Mouse (Mus musculus) ES-E14 (cell line): Measurements from ENCODE around the gene Slc25a16. TPM values are rescaled to one million over a fixed set of nuclear protein-coding genes. Genes with fewer than 3 reads are reported as not detected.
"Not testable (repeated sequence)": the region's sequence is repeated elsewhere in the genome, so short reads cannot be mapped to it uniquely, and the experiment has no call there.

Experiments
- DNase-seq: peaks from one replicate; pipeline ENCODE4 v3.0.0-alpha.2; 2013; ENCODE audit warnings: low read depth, low spot score
- H3K27ac ChIP-seq: 2 replicates; pipeline ENCODE4 v1.5.1; 2012; ENCODE audit warnings: low read depth, mild to moderate bottlenecking, low read length, moderate library complexity, mixed read lengths; ENCODE audit not compliant: poor library complexity, insufficient read depth, severe bottlenecking
- H3K36me3 ChIP-seq: 2 replicates; pipeline ENCODE4 v1.6.1; 2012; ENCODE audit warnings: mild to moderate bottlenecking, low read length, moderate library complexity, mixed read lengths; ENCODE audit not compliant: control insufficient read depth, poor library complexity, insufficient read depth, severe bottlenecking
- H3K4me1 ChIP-seq, 2 experiments: fragments of 150-350 bp in 1 of 2; sonication (generic) in 1 of 2; 2 replicates each; pipeline ENCODE4 v1.6.1; 2012; ENCODE audit warnings: low read length in 2 of 2, mild to moderate bottlenecking in 1 of 2, mixed read lengths in 1 of 2; ENCODE audit not compliant: control insufficient read depth in 2 of 2, insufficient read depth in 2 of 2, poor library complexity in 1 of 2
- H3K4me3 ChIP-seq, 2 experiments: fragments of 150-350 bp in 1 of 2; sonication (generic) in 1 of 2; 2 replicates each; pipeline ENCODE4 v1.5.1; 2012; ENCODE audit warnings: low read length in 2 of 2, low read depth in 1 of 2, mild to moderate bottlenecking in 1 of 2, mixed read lengths in 1 of 2; ENCODE audit not compliant: insufficient read depth in 1 of 2, poor library complexity in 1 of 2, severe bottlenecking in 1 of 2
- H3K9ac ChIP-seq: 2 replicates; pipeline ENCODE4 v1.6.1; 2012; ENCODE audit warnings: low read depth, mild to moderate bottlenecking, low read length, mixed read lengths; ENCODE audit not compliant: poor library complexity, insufficient read depth, severe bottlenecking
- H3K9me3 ChIP-seq: fragments of 150-350 bp; sonication (generic); 2 replicates; pipeline ENCODE4 v1.6.1; 2012; ENCODE audit warnings: low read depth, mild to moderate bottlenecking, low read length; ENCODE audit not compliant: control insufficient read depth, insufficient read depth
- CHD2 ChIP-seq: IDR thresholded peaks from 2 replicates; pipeline ENCODE4 v1.6.1; 2014; ENCODE audit warnings: mild to moderate bottlenecking, low read depth, low read length, inconsistent platforms
- HCFC1 ChIP-seq: IDR thresholded peaks from 2 replicates; pipeline ENCODE4 v1.6.1; 2012; ENCODE audit warnings: low read length, inconsistent platforms, borderline replicate concordance; ENCODE audit not compliant: insufficient read depth
- MAFK ChIP-seq: IDR thresholded peaks from 2 replicates; pipeline ENCODE4 v1.6.1; 2014; ENCODE audit warnings: mild to moderate bottlenecking, low read depth, low read length, inconsistent platforms; ENCODE audit not compliant: insufficient read depth
- ZC3H11A ChIP-seq: IDR thresholded peaks from 2 replicates; pipeline ENCODE4 v1.6.1; 2012; ENCODE audit warnings: low read depth, mild to moderate bottlenecking, inconsistent platforms, low read length, borderline replicate concordance
- ZNF384 ChIP-seq: IDR thresholded peaks from 2 replicates; pipeline ENCODE4 v1.6.1; 2012; ENCODE audit warnings: low read depth, low read length, inconsistent platforms
- in situ Hi-C, 2 experiments: fragments of 600-800 bp; cut with MboI; formaldehyde crosslinking; loops; one replicate each; pipeline ENCODE4 v1.15.1; 2025; ENCODE audit warnings: low sequenced_read_pairs in 2 of 2, inconsistent platforms in 1 of 2; ENCODE audit not compliant: unreplicated experiment in 2 of 2
- total RNA-seq: library from RNA; depleted of rRNA; stranded (reverse); fragments of 300-350 nt; gene quantifications from 2 replicates; pipeline ENCODE4 v1.2.3, GENCODE M21; 2012

Gene Slc25a16
- total RNA-seq, 1 experiment = 12.8 TPM

GRCm38 (mm10) chr10:62902829-62903228 is 17.6 kb upstream of the Slc25a16 start:
- no peak for DNase-seq
- no peak overlapping the region for H3K9ac ChIP-seq
- peaks cover 0 to 14% of the 10 kb centered on the region in 2 experiments; a peak in 2 of 4 replicates for H3K4me1 ChIP-seq
- peak overlapping the region; percentile 66; the same call in 1 of the 2 replicates for H3K27ac ChIP-seq
- in situ Hi-C loops = no loop called here
- no peak for TF ChIP-seq MAFK
- TF ChIP-seq CHD2 = peak; percentile 42; the same call in 1 of the 2 replicates
- no peaks in the 10 kb centered on the region for H3K9me3 ChIP-seq
- no peaks in the 10 kb centered on the region for H3K36me3 ChIP-seq
- H3K4me3 ChIP-seq = peak overlapping the region in 1 of 2 experiments; percentile 31; a peak in 2 of 4 replicates

- Histone ChIP-seq H3K4me3 (peak overlapping the region in 1 of 2 experiments; percentile 42; a peak in 2 of 4 replicates), H3K9ac (no peak overlapping the region), H3K4me1 (peaks cover 0 to 12% of the 10 kb centered on the region in 2 experiments; a peak in 2 of 4 replicates), H3K36me3 (no peaks in the 10 kb centered on the region), H3K27ac (no peak overlapping the region), H3K9me3 (no peaks in the 10 kb centered on the region)
- TF ChIP-seq CHD2 (no peak), HCFC1 (no peak), ZNF384 (no peak), ZC3H11A (no peak), MAFK (no peak)
- no peak for DNase-seq
- in situ Hi-C loops = no loop called here
These were observed 14.1 kb upstream of the Slc25a16 start for GRCm38 (mm10) chr10:62906336-62906735.

- in situ Hi-C loops, H3K9ac ChIP-seq, H3K36me3 ChIP-seq, DNase-seq, H3K9me3 ChIP-seq, H3K4me1 ChIP-seq, H3K27ac ChIP-seq: not testable (repeated sequence)
- H3K4me3 ChIP-seq = peak within 1 kb of the TSS in 1 of 2 experiments; percentile 53; a peak in 1 of 4 replicates
These were observed 11.5 kb upstream of the Slc25a16 start, which contains the start of gene Tet1 for GRCm38 (mm10) chr10:62908896-62909295. Gene Tet1, minus strand, starts transcription at chr10:62908996.

- in situ Hi-C loops = no loop called here
- H3K36me3 ChIP-seq = no peaks in the 10 kb centered on the region
- H3K9me3 ChIP-seq = no peaks in the 10 kb centered on the region
- TF ChIP-seq ZNF384 (no peak), CHD2 (no peak), ZC3H11A (no peak), HCFC1 (no peak), MAFK (no peak)
- H3K27ac ChIP-seq = no peak overlapping the region
- DNase-seq = no peak
- H3K4me1 ChIP-seq = peaks cover 0 to under 1% of the 10 kb centered on the region in 2 experiments; a peak in 1 of 4 replicates
- no peak overlapping the region for H3K4me3 ChIP-seq
- no peak overlapping the region for H3K9ac ChIP-seq
These were observed 9.3 kb upstream of the Slc25a16 start for GRCm38 (mm10) chr10:62911120-62911519.

- Histone ChIP-seq H3K4me3 (no peak overlapping the region), H3K36me3 (no peaks in the 10 kb centered on the region), H3K9me3 (no peaks in the 10 kb centered on the region), H3K27ac (no peak overlapping the region), H3K9ac (no peak overlapping the region), H3K4me1 (peaks cover 0 to 2% of the 10 kb centered on the region in 2 experiments; a peak in 1 of 4 replicates)
- no peak for DNase-seq
- in situ Hi-C loops = no loop called here
- TF ChIP-seq MAFK = no peak
- no peak for TF ChIP-seq HCFC1
- no peak for TF ChIP-seq ZC3H11A
- no peak for TF ChIP-seq ZNF384
- TF ChIP-seq CHD2 = no peak
These were observed 1.4 kb upstream of the Slc25a16 start for GRCm38 (mm10) chr10:62918985-62919384.
